Mouse (Mus musculus) megakaryocyte, adult 5-6 weeks (primary cell): ENCODE measurements around the gene Zfr. TPM values are rescaled to one million over a fixed set of nuclear protein-coding genes. Genes with fewer than 3 reads are reported as not detected.
"Not testable (repeated sequence)": the region's sequence is repeated elsewhere in the genome, so short reads cannot be mapped to it uniquely, and the experiment has no call there.

Experiments
- ATAC-seq: 2 replicates; pipeline ENCODE4 v1.8.0; 2016; ENCODE audit warnings: mild to moderate bottlenecking, inconsistent platforms; ENCODE audit not compliant: poor library complexity, severe bottlenecking
- total RNA-seq, 2 experiments: library from RNA; stranded (forward) in 1 of 2; stranded (reverse) in 1 of 2; fragments of 153-499, 151-499 nt in 1 of 2; fragments of 221-1000, 200-1000 nt in 1 of 2; gene quantifications; 2 replicates each; pipeline versions ENCODE4 v1.2.3 to v1.2.4; 2015 to 2017

Gene Zfr
- total RNA-seq, 2 experiments from 2014 or later = 49.6 to 111 TPM

DNA sequence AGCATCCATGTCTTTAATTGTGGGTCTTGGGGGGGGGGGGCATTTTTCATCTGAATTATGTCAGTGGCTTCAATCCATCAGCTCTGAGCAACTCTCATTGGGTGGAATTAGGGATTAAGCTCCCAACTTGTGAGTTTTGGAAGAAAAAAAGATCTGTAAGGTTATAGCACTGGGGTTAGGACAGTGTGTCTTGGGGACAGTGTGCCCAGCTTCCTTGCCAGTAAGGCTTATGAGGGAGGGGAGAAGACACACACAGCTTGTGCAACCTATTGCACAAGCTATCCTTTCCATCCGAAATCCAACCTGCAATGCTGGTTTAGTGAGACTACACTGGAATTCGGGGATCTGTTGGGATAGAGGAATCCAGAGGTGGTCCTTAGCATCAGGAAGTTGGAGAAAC, 12.8 kb upstream of the Zfr start:
- ATAC-seq = no peak

DNA sequence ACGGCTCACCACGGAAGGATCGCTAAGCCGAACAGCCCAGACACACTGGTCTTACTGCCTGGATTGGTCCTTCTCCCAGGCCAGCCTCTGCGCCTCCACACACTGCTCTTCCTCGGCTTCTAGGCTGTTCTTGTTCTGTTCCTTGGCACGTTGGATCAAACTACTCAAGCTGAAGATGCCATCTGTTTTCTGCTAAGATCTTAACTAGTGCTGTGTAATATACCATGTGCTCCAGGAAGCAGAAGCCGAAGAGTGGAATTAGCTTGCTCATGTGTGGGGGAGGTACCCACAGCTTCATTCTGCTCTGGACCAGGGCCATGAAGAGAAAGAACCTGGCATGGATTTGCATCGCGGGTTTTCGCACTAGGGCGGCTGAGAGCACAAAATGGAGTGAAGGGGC, 11.2 kb upstream of the Zfr start:
- ATAC-seq = no peak

DNA sequence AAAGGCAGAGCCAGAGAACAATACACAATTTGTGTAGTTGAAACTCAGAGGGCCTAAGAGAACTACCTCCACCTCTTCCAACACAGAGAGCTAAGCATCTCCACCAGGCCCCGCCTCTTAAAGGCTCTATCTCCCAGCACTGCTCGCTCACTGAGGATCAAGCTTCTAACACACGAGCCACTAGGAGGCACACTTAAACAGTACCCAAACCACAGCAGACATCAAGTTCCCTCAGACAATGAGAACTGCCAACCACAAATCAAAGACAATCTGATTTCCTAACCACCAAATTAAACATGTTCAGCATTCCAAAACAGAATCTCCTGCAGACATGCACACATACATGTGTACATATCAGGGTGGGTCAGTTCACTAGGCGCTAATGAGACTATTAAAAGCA, 9.4 kb upstream of the Zfr start:
- ATAC-seq = 0 out of 2 replicates have a peak, but pooled peaks have one; percentile 45

DNA sequence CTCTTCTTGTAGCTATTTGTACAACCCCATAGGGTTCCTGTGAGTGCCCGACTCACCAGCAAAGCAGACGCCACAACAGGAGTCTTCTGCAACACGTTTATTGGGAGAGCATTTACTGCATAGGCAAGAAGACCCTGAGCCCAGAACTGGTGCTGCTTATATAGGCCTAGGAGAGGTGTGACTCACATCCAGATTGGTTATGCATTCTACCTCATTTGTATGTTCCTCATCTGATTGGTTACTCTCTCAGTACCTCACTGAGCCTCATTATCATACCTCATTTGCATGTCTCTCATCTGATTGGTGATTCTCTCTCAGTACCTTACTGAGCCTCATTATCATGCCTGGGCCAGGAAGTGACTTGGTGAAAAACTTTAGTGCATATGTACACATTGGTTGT, 8.7 kb upstream of the Zfr start:
- not testable (repeated sequence) for ATAC-seq

DNA sequence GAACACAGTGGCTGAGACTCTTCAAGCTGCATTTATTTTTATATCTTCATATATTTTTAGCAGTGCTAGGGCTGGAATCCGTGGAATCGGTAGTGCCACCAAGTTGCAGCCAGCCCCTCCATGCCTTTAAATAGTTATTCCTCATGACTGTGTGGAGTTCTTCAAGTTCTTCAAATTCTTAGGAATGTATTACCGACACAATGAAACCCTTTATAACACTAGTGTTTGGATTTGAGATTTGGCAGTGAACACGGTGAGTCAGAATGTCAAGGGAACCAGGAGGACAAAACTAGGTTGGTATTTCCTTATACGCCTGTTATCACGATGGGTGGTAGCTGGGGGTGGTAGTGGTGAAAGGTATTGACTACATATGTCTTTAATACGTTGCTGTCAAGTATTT, 6.4 kb upstream of the Zfr start:
- no peak for ATAC-seq

DNA sequence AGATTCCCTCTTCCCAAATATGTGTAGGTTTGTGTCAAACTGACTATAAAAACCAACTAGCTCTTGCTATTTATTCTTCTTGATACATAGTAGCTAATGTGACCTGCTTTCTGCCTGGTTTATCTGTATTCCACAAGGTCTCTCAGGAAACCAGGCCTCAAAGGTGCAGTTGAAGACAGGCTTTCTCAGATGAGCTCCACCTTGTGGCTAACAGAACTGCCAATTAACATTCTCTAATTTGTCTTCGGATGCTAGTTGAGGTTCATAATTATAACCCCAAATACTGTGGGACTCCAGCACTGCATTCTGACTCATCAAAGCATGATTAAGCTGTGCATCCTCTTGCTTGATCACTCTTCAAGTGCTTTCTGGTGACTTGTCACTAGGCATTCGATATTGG, 4.2 kb upstream of the Zfr start:
- no peak for ATAC-seq

DNA sequence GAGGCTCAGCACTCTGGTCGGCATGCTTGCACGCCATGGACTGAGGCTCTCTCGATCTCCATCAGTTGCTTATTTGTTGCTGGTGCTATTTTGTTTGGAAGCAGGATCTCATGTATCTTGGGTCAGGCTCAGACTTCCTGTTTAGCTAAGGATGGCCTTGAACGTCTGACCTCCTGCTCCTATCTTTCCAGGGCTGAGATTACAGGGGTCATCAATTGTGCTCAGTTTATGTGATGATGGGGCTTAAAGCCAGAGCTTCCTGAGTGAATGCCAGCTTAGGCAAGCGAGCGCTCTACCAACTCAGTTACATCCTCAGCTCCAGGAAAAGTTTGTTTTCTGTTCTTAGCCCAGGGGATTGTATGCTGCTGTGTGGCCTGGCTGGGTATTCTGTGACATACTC, 3.1 kb upstream of the Zfr start:
- ATAC-seq = no peak

DNA sequence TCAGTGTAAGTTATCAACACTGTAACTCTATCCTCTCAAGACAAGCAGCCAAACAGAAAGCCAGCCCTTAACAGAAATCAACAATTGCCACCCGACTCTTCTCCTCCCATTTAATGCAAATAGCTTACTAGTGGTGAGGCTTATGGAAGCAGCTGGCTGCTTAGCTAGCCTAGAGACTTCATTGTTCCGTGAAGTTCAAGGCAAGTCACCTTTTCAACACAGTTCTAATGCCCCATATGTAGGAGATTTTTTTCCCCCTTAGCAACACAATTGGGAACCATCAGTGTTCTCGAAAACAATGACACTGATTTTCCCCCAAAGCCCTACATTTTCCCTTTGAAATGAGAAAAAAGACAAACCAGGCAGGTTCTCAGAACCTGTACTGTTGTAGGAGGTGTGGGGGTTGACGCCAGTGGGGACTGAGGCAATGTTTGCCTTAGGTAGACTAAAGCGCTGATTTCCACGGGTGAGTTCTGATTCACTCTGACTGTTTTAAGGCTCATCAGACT, 1.9 kb upstream of the Zfr start:
- ATAC-seq = no peak

DNA sequence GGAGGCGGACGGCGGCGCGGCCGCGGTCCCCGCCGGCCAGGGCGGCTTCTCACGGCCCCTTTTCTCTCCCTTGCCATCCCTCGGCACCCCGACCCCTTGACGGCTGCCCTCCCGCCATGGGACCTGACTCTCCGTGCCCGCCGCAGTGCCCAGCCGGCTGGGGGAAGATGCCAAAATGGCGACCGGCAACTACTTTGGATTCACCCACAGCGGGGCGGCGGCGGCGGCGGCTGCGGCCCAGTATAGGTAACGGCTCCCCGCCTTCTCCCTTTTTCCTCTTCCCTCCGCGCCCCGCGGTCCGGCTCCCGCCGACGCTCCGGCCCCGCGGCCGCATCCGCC, 431 bp downstream of the Zfr start:
- peak; percentile 7; the same call in 1 of the 2 replicates for ATAC-seq

DNA sequence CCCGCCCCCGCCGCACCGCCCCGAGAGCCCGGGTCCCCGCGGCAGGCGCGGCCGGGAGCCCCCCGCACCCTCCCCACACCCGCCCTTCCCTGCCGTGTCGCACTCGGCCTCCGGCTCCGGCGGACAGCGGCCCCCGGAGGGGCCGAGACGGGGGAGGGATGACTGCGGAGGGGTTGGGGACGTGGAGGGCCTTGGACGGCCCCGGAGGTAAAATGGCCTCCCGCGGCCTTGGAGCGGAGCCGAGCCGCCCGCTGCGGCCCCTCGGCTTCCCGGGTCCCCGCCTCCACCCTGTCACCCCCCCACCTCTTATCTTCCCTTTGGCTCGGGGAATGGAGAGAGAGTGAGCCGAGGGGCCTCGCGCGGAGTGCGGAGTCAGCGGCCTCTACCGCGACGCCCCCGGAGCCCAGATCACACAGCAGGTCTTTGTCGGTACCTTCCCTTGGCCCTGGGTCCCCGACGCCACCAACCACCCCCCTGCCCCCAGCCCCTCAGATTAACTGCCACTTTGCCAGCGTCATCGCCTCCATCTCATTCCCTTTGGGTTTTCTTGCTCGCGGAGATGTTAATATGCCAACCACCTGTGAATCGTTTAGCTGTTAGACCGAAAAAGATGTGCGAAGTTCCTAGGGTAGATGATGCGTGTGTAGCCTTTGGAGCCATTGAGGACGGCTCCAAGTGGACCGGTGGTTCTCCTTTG, 949 bp downstream of the Zfr start:
- peak; percentile 27 for ATAC-seq

DNA sequence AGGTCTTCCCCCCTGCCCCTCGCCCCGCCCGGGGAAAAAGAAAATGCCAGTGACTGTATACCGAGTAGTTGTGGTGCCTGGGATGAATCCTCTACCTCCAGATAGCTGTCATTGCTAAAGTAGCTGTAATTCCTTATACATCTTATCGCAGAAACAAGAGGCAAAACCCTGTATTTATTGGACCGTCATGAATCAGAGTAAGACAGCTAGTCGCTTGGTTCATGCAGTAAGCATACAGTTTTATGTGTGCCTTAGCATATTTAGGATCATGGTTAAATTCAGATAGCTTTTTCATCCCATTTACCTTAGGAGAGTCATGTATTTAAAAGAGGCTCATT, 1.5 kb downstream of the Zfr start:
- ATAC-seq = no peak

DNA sequence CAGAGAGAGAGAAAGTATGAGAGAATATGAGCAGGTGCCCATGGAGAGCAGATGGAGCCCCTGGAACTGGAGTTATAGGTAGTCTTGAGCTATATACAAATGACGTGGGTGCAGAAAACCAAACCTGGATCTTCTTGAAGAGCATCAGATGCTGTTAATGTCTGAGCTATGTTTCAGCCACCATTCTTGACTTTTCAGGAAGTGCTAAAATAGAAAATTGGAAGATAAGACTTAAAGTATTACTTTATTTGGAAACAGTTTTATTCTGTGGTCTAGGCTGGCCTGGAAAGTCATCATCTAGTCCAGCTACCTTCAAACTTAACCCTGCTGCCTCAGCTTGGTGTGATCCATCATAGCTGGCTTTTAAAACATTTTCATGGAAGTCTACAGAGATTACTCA, 7.3 kb downstream of the Zfr start:
- no peak for ATAC-seq

DNA sequence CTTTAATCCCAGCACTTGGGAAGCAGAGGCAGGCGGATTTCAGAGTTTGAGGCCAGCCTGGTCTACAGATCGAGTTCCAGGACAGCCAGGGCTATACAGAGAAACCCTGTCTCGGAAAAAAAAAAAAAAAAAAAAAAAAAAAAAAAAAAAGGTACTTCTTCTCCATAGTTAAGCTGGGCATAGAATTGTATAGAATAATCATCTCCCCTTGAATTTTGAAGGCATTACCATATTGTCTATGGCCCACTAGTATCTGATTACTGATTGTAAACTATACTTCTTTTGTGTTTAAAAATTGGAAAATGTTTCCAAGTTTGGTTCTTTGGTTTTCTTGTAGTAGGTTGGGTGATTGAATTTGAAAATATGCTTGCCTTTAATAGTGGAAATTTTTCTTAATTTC, 13.2 kb downstream of the Zfr start:
- ATAC-seq = not testable (repeated sequence)

DNA sequence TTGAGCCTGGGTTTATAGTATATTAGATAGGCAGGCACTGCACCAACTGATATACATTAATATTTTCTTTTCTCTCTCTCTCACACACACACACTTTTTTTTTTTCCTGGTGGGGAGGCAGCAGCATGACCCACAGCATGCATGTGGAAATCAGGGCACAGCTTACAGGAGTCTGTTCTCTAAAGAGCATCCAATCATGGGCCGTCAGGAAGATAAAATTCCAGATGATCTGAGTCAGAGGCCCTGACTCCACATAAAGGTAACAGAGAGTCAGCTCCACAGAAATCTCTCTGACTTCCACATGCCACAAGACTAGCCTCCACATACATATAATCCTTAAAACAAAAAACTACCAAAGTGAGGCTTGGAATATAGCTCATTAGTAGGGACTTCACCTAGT, 16.9 kb downstream of the Zfr start:
- ATAC-seq = no peak

DNA sequence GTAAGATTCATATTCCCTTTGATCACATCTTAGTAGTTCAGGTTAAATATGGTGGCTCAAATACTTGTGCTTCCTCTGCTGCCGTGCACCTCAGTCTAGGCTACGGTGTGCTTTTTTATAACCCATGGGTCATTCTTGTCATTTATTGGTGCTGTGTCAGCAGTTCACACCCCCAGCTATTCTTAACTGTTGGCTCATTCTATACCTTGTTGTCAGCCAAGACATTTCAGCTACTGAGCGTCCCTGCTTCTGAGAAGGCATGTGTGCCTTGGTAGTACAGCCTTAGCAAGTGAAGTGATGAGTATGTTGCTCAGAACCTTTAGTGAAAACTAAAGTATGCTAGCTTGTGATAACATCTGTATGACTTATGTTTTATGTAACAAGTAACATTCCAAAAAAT, 17.7 kb downstream of the Zfr start:
- ATAC-seq = no peak

DNA sequence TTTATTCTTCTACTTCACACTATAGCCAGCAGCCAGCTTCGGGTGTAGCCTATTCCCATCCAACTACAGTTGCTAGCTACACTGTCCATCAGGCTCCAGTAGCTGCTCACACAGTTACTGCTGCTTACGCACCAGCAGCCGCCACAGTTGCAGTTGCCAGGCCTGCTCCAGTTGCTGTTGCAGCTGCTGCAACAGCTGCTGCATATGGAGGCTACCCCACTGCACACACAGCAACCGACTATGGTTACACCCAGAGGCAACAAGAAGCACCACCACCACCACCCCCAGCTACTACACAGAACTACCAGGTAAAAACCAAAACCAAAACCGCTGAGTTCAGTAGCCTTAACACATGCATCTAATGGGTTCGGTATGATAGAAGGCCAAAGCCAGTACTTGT, 18.7 kb downstream of the Zfr start:
- no peak for ATAC-seq

DNA sequence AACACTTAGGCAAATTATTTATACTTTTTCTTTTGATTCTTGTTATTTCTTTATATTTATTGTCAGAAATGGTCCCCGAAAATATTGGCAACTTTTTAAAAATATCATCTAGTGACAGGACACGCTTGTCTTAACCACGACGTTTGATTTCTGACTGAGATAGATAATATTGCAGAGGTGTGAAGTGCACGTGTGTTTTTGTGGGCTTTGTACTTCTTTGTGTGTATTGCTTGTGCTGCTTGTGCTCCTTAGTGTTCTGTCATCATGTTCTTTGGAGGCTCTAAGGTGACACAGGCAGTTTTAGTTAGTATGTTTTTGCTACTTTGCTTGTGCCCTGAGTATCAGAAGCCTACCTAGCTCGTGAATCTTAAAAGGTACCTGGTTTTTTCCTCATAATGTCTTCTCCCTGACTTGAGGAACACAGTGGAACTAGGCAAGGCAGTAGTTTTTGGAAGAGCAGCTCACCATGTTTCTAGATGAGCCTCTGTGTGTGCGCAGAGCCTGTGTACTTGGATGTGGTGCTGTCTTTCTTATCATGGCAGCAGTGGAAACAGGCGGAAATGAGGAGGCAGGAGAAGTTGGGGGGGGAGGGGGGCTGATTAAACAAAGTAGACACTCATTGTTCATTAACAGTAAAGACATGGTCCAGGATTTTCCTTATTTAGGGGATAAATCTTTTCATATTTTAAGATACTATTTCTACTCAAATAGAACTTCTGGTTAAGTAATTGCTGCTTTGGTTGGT, 23.5 kb downstream of the Zfr start:
- no peak for ATAC-seq

DNA sequence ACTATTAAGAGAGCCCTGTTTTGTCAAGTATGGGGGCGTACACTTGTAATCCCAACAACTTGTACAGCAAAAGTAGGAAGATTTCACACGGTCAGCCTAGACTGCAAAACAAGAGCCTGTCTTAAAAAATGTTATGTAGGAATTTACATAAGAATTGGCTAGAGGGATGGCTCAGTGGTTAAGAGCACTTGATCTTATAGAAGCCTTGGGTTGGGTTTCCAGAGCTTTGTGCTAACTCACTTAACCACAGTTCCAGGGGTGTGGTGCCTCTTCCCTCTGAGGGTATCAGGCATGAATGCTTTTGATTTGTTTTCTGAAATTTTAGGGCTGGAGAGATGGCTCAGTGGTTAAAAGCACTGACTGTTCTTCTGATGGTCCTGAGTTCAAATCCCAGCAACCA, 29.8 kb downstream of the Zfr start:
- no peak for ATAC-seq

DNA sequence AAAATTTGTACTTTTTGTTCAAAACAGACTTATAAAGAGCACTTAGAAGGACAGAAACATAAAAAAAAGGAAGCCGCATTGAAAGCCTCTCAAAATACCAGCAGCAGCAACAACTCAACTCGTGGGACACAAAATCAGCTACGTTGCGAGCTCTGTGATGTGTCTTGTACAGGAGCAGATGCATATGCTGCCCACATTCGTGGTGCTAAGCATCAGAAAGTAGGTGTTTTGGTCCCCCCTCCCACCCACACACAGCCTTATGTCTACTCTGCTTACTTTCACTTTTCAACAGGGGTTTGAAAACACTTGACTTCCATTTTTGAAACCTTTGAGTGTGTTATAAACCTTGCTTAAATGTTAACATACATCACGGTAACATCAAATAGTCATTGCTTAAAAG, 31.9 kb downstream of the Zfr start:
- no peak for ATAC-seq

DNA sequence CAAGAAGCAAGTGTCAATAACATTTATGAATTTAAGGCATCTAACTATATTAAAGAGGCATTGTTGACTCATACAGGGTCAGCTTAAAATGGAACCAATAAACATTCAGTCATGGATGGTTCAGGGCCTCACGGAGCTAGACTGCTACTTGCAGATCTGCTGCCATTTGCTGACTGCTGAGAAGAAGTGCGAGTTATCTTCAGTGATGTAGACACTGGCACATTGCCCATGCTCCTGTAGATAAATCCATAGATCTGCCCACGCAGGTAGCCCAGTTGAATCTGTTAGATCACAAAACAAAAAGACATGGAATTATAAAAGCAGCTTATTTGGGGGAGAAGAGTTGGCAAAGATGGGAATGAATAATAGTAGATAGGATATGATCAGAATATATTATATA, 36.1 kb downstream of the Zfr start:
- no peak for ATAC-seq

DNA sequence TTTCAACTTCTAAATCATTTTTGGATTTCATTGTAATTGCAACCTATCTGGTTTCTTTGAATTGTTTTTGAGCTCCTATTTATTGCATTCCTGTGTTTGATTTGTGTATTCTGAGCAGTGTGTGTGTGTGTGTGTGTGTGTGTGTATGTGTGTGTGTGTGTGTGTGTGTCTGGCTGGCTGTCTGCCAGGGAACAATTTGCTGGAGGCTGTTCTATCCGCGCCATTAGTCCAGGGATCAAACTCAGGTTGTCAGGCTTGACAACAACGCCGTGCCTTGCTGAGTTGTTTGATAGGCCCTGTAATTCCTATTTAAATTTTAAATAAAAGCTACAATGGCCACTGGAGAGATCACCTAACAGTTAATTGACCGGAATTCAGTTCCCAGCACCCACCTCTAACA, 60.5 kb downstream of the Zfr start:
- ATAC-seq = no peak

DNA sequence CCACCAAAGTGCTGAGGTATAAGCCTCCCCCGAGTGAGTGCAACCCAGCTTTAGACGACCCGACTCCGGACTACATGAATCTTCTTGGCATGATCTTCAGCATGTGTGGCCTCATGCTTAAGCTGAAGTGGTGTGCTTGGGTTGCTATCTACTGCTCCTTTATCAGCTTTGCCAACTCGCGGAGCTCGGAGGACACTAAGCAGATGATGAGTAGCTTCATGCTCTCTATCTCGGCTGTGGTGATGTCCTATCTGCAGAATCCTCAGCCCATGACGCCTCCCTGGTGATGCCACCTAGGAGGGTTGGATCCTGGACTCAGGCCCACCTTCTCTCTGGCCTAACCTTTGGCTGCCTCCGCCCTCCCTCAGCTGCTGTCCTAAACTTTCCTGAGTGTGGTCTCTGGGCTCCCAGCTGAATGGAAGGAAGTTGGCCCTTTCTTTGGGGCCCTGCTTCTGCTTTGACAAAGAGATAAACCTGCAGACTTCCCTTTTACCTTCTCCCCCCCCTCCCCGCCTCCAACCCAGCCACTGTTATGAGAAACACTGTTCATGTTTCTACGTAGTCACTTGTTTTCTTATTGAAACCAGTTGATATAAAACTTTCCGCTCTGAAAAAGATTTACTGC, 63.7 kb downstream of the Zfr start:
- peak; percentile 96 for ATAC-seq
